Mouse (Mus musculus): ENCODE data around the gene Plpp3. TPM values are rescaled to one million over a fixed set of nuclear protein-coding genes. Genes with fewer than 3 reads are reported as not detected.

The Plpp3 gene
- polyA plus RNA-seq, 1 experiment from 2014 or later: 73.5 TPM

- DNase-seq (ENCODE audit: low spot score) (no peak), ATAC-seq (replicated peaks; ENCODE audit: insufficient number of reproducible peaks, low FRiP score, low TSS enrichment, low read depth) (peak; percentile 62)
These were observed 83.1 kb downstream of the Plpp3 start for GRCm38 (mm10) chr4:105240233-105240632.

GRCm38 (mm10) chr4:105244931-105245330 is 87.8 kb downstream of the Plpp3 start:
- H3K4me3 ChIP-seq (ENCODE audit: low read depth, low read length): no peak overlapping the region
- H3K36me3 ChIP-seq (replicated peaks; ENCODE audit: control insufficient read depth, insufficient read depth, low read depth, low read length): no peaks in the 10 kb centered on the region
- peak overlapping the region; percentile 66; the same call in 1 of the 2 replicates for H3K9ac ChIP-seq (replicated peaks; ENCODE audit: low read length)
- no peak overlapping the region for H3K27ac ChIP-seq (replicated peaks; ENCODE audit: low read depth, low read length)
- WGBS: 63% methylated on average over 10 of the region's 10 CpGs
- peak overlapping the region; percentile 59; the same call in 1 of the 2 replicates for H3K4me2 ChIP-seq (ENCODE audit: low read depth, low read length)
- no peaks in the 10 kb centered on the region for H3K27me3 ChIP-seq (ENCODE audit: control insufficient read depth, insufficient read depth, low read length)
- no peaks in the 10 kb centered on the region for H3K9me3 ChIP-seq (replicated peaks; ENCODE audit: control insufficient read depth, low read length)
- peaks cover 2% of the 10 kb centered on the region; the same call in 1 of the 2 replicates for H3K4me1 ChIP-seq (ENCODE audit: control insufficient read depth, insufficient read depth, low read length)
- no peak for ATAC-seq (replicated peaks; ENCODE audit: insufficient number of reproducible peaks, low FRiP score, low TSS enrichment, low read depth)
- no peak for DNase-seq (ENCODE audit: low spot score)

More at GRCm38 (mm10) chr4:105240233-105240632, 83.1 kb downstream of the Plpp3 start:
- Histone ChIP-seq H3K4me3 (ENCODE audit: low read depth, low read length) (no peak overlapping the region), H3K9ac (replicated peaks; ENCODE audit: low read length) (no peak overlapping the region), H3K36me3 (replicated peaks; ENCODE audit: control insufficient read depth, insufficient read depth, low read depth, low read length) (no peaks in the 10 kb centered on the region), H3K9me3 (replicated peaks; ENCODE audit: control insufficient read depth, low read length) (no peaks in the 10 kb centered on the region), H3K27ac (replicated peaks; ENCODE audit: low read depth, low read length) (no peak overlapping the region), H3K27me3 (ENCODE audit: control insufficient read depth, insufficient read depth, low read length) (no peaks in the 10 kb centered on the region), H3K4me1 (ENCODE audit: control insufficient read depth, insufficient read depth, low read length) (no peaks in the 10 kb centered on the region; the same call in 1 of the 2 replicates), H3K4me2 (ENCODE audit: low read depth, low read length) (no peak overlapping the region)
- WGBS: 59% methylated on average over 7 of the region's 7 CpGs

GRCm38 (mm10) chr4:105245479-105245944 is 88.4 kb downstream of the Plpp3 start:
- H3K27ac ChIP-seq (replicated peaks; ENCODE audit: low read depth, low read length): no peak overlapping the region
- peaks cover 2% of the 10 kb centered on the region; the same call in 1 of the 2 replicates for H3K4me1 ChIP-seq (ENCODE audit: control insufficient read depth, insufficient read depth, low read length)
- WGBS: 2% methylated on average over 18 of the region's 18 CpGs
- H3K4me2 ChIP-seq (ENCODE audit: low read depth, low read length): peak overlapping the region; percentile 59
- H3K4me3 ChIP-seq (ENCODE audit: low read depth, low read length): no peak overlapping the region
- no peaks in the 10 kb centered on the region for H3K9me3 ChIP-seq (replicated peaks; ENCODE audit: control insufficient read depth, low read length)
- DNase-seq (ENCODE audit: low spot score) (peak; percentile 77), ATAC-seq (replicated peaks; ENCODE audit: insufficient number of reproducible peaks, low FRiP score, low TSS enrichment, low read depth) (peak; percentile 69; the same call in 1 of the 2 replicates)
- no peaks in the 10 kb centered on the region for H3K27me3 ChIP-seq (ENCODE audit: control insufficient read depth, insufficient read depth, low read length)
- H3K9ac ChIP-seq (replicated peaks; ENCODE audit: low read length): peak overlapping the region; percentile 66
- H3K36me3 ChIP-seq (replicated peaks; ENCODE audit: control insufficient read depth, insufficient read depth, low read depth, low read length): no peaks in the 10 kb centered on the region

- no peak overlapping the region for H3K4me3 ChIP-seq (ENCODE audit: low read depth, low read length)
- no peaks in the 10 kb centered on the region for H3K9me3 ChIP-seq (replicated peaks; ENCODE audit: control insufficient read depth, low read length)
- H3K36me3 ChIP-seq (replicated peaks; ENCODE audit: control insufficient read depth, insufficient read depth, low read depth, low read length): no peaks in the 10 kb centered on the region
- H3K27ac ChIP-seq (replicated peaks; ENCODE audit: low read depth, low read length): no peak overlapping the region
- H3K4me2 ChIP-seq (ENCODE audit: low read depth, low read length): no peak overlapping the region
- H3K9ac ChIP-seq (replicated peaks; ENCODE audit: low read length): no peak overlapping the region
- no peaks in the 10 kb centered on the region for H3K27me3 ChIP-seq (ENCODE audit: control insufficient read depth, insufficient read depth, low read length)
- DNase-seq (ENCODE audit: low spot score) (no peak), ATAC-seq (replicated peaks; ENCODE audit: insufficient number of reproducible peaks, low FRiP score, low TSS enrichment, low read depth) (no peak)
- WGBS: 76% methylated on average over 7 of the region's 7 CpGs
- H3K4me1 ChIP-seq (ENCODE audit: control insufficient read depth, insufficient read depth, low read length): peaks cover 2% of the 10 kb centered on the region; the same call in 1 of the 2 replicates
These were observed 89.2 kb downstream of the Plpp3 start for GRCm38 (mm10) chr4:105246331-105246730.

- Histone ChIP-seq H3K9me3 (replicated peaks; ENCODE audit: control insufficient read depth, low read length) (no peaks in the 10 kb centered on the region), H3K27ac (replicated peaks; ENCODE audit: low read depth, low read length) (no peak overlapping the region), H3K4me2 (ENCODE audit: low read depth, low read length) (no peak overlapping the region), H3K4me3 (ENCODE audit: low read depth, low read length) (no peak overlapping the region), H3K9ac (replicated peaks; ENCODE audit: low read length) (no peak overlapping the region), H3K4me1 (ENCODE audit: control insufficient read depth, insufficient read depth, low read length) (peaks cover 2% of the 10 kb centered on the region; the same call in 1 of the 2 replicates), H3K27me3 (ENCODE audit: control insufficient read depth, insufficient read depth, low read length) (no peaks in the 10 kb centered on the region), H3K36me3 (replicated peaks; ENCODE audit: control insufficient read depth, insufficient read depth, low read depth, low read length) (no peaks in the 10 kb centered on the region)
- no peak for DNase-seq (ENCODE audit: low spot score)
- 81% methylated on average over 1 of the region's 1 CpGs for WGBS
- ATAC-seq (replicated peaks; ENCODE audit: insufficient number of reproducible peaks, low FRiP score, low TSS enrichment, low read depth): no peak
These were observed 91.0 kb downstream of the Plpp3 start for GRCm38 (mm10) chr4:105248161-105248560.

- peaks cover 2% of the 10 kb centered on the region; the same call in 1 of the 2 replicates for H3K4me1 ChIP-seq (ENCODE audit: control insufficient read depth, insufficient read depth, low read length)
- no peak overlapping the region for H3K27ac ChIP-seq (replicated peaks; ENCODE audit: low read depth, low read length)
- no peaks in the 10 kb centered on the region for H3K27me3 ChIP-seq (ENCODE audit: control insufficient read depth, insufficient read depth, low read length)
- ATAC-seq (replicated peaks; ENCODE audit: insufficient number of reproducible peaks, low FRiP score, low TSS enrichment, low read depth): no peak
- no peak overlapping the region for H3K9ac ChIP-seq (replicated peaks; ENCODE audit: low read length)
- H3K36me3 ChIP-seq (replicated peaks; ENCODE audit: control insufficient read depth, insufficient read depth, low read depth, low read length): no peaks in the 10 kb centered on the region
- H3K4me3 ChIP-seq (ENCODE audit: low read depth, low read length): no peak overlapping the region
- H3K4me2 ChIP-seq (ENCODE audit: low read depth, low read length): no peak overlapping the region
- DNase-seq (ENCODE audit: low spot score): no peak
- 85% methylated on average over 4 of the region's 4 CpGs for WGBS
- no peaks in the 10 kb centered on the region for H3K9me3 ChIP-seq (replicated peaks; ENCODE audit: control insufficient read depth, low read length)
These were observed 92.1 kb downstream of the Plpp3 start for GRCm38 (mm10) chr4:105249283-105249682.

- Histone ChIP-seq H3K27ac (replicated peaks; ENCODE audit: low read depth, low read length) (no peak overlapping the region), H3K9me3 (replicated peaks; ENCODE audit: control insufficient read depth, low read length) (no peaks in the 10 kb centered on the region), H3K36me3 (replicated peaks; ENCODE audit: control insufficient read depth, insufficient read depth, low read depth, low read length) (no peaks in the 10 kb centered on the region), H3K9ac (replicated peaks; ENCODE audit: low read length) (no peak overlapping the region), H3K4me3 (ENCODE audit: low read depth, low read length) (no peak overlapping the region), H3K4me1 (ENCODE audit: control insufficient read depth, insufficient read depth, low read length) (no peaks in the 10 kb centered on the region), H3K27me3 (ENCODE audit: control insufficient read depth, insufficient read depth, low read length) (no peaks in the 10 kb centered on the region), H3K4me2 (ENCODE audit: low read depth, low read length) (no peak overlapping the region)
- DNase-seq (ENCODE audit: low spot score) (no peak), ATAC-seq (replicated peaks; ENCODE audit: insufficient number of reproducible peaks, low FRiP score, low TSS enrichment, low read depth) (no peak)
- WGBS: 76% methylated on average over 3 of the region's 3 CpGs
These were observed 93.8 kb downstream of the Plpp3 start for GRCm38 (mm10) chr4:105250946-105251345.

GRCm38 (mm10) chr4:105252044-105252443 is 94.9 kb downstream of the Plpp3 start:
- DNase-seq (ENCODE audit: low spot score) (no peak), ATAC-seq (replicated peaks; ENCODE audit: insufficient number of reproducible peaks, low FRiP score, low TSS enrichment, low read depth) (no peak)
- H3K27me3 ChIP-seq (ENCODE audit: control insufficient read depth, insufficient read depth, low read length): no peaks in the 10 kb centered on the region
- H3K36me3 ChIP-seq (replicated peaks; ENCODE audit: control insufficient read depth, insufficient read depth, low read depth, low read length): no peaks in the 10 kb centered on the region
- no peak overlapping the region for H3K4me2 ChIP-seq (ENCODE audit: low read depth, low read length)
- WGBS: 73% methylated on average over 3 of the region's 3 CpGs
- no peaks in the 10 kb centered on the region for H3K4me1 ChIP-seq (ENCODE audit: control insufficient read depth, insufficient read depth, low read length)
- no peak overlapping the region for H3K9ac ChIP-seq (replicated peaks; ENCODE audit: low read length)
- no peaks in the 10 kb centered on the region for H3K9me3 ChIP-seq (replicated peaks; ENCODE audit: control insufficient read depth, low read length)
- no peak overlapping the region for H3K4me3 ChIP-seq (ENCODE audit: low read depth, low read length)
- H3K27ac ChIP-seq (replicated peaks; ENCODE audit: low read depth, low read length): no peak overlapping the region

All from embryonic facial prominence, embryonic 11.5 days (tissue).